Mouse (Mus musculus) embryonic facial prominence, embryonic 11.5 days (tissue): Measurements from ENCODE around the gene Selenop. TPM values are rescaled to one million over a fixed set of nuclear protein-coding genes. Genes with fewer than 3 reads are reported as not detected.
"Not testable (repeated sequence)": the region's sequence is repeated elsewhere in the genome, so short reads cannot be mapped to it uniquely, and the experiment has no call there.

Source experiments
- ATAC-seq: fragments of 200-750 bp; cut with Nextera tagmentation; replicated peaks from 2 replicates; pipeline ENCODE4 v1.8.0; 2017; ENCODE audit warnings: low read depth; ENCODE audit not compliant: insufficient number of reproducible peaks, low FRiP score, low TSS enrichment
- DNase-seq: peaks from one replicate; pipeline ENCODE4 v3.0.0-alpha.2; 2015; ENCODE audit warnings: low spot score
- H3K27ac ChIP-seq: fragments of 300-500 bp; sonication (generic); replicated peaks from 2 replicates; pipeline ENCODE4 v1.5.1; 2014; ENCODE audit warnings: mild to moderate bottlenecking, low read depth, low read length, control low read depth
- H3K27me3 ChIP-seq: fragments of 300-500 bp; sonication (generic); 2 replicates; pipeline ENCODE4 v1.6.1; 2014; ENCODE audit warnings: mild to moderate bottlenecking, low read length, moderate library complexity, mixed read lengths; ENCODE audit not compliant: control insufficient read depth, insufficient read depth
- H3K36me3 ChIP-seq: fragments of 300-500 bp; sonication (generic); replicated peaks from 2 replicates; pipeline ENCODE4 v1.6.1; 2014; ENCODE audit warnings: low read depth, mild to moderate bottlenecking, low read length, moderate library complexity, mixed read lengths; ENCODE audit not compliant: control insufficient read depth, insufficient read depth
- H3K4me1 ChIP-seq: fragments of 300-500 bp; sonication (generic); 2 replicates; pipeline ENCODE4 v1.6.1; 2014; ENCODE audit warnings: low read length, mixed read lengths; ENCODE audit not compliant: control insufficient read depth, insufficient read depth
- H3K4me2 ChIP-seq: fragments of 300-500 bp; sonication (generic); 2 replicates; pipeline ENCODE4 v1.6.1; 2014; ENCODE audit warnings: low read depth, mild to moderate bottlenecking, control low read depth, low read length, moderate library complexity
- H3K4me3 ChIP-seq: fragments of 300-500 bp; sonication (generic); 2 replicates; pipeline ENCODE4 v1.5.1; 2014; ENCODE audit warnings: low read depth, low read length, control low read depth
- H3K9ac ChIP-seq: fragments of 300-500 bp; sonication (generic); replicated peaks from 2 replicates; pipeline ENCODE4 v1.6.1; 2014; ENCODE audit warnings: mild to moderate bottlenecking, control low read depth, low read length
- H3K9me3 ChIP-seq: fragments of 300-500 bp; sonication (generic); replicated peaks from 2 replicates; pipeline ENCODE4 v1.6.1; 2016; ENCODE audit warnings: mild to moderate bottlenecking, low read length, inconsistent platforms, mixed read lengths; ENCODE audit not compliant: control insufficient read depth
- WGBS: fragments of 180-500 bp; shearing (Covaris S2); extraction: QIAGEN DNeasy Blood & Tissue Kit; methylation state at CpG from one replicate; pipeline ENCODE4 v1.1.7; 2014; 5-methylcytosine and 5-hydroxymethylcytosine counted together
- polyA plus RNA-seq: library from polyadenylated mRNA; unstranded; fragments of >200 nt; fragmentation: Nextera tagmentation; extraction: Ambion mirVana; gene quantifications from 2 replicates; pipeline ENCODE4 v1.2.1, GENCODE M21; 2014

The Selenop gene
- polyA plus RNA-seq, 1 experiment from 2014 or later: 101 TPM

DNA sequence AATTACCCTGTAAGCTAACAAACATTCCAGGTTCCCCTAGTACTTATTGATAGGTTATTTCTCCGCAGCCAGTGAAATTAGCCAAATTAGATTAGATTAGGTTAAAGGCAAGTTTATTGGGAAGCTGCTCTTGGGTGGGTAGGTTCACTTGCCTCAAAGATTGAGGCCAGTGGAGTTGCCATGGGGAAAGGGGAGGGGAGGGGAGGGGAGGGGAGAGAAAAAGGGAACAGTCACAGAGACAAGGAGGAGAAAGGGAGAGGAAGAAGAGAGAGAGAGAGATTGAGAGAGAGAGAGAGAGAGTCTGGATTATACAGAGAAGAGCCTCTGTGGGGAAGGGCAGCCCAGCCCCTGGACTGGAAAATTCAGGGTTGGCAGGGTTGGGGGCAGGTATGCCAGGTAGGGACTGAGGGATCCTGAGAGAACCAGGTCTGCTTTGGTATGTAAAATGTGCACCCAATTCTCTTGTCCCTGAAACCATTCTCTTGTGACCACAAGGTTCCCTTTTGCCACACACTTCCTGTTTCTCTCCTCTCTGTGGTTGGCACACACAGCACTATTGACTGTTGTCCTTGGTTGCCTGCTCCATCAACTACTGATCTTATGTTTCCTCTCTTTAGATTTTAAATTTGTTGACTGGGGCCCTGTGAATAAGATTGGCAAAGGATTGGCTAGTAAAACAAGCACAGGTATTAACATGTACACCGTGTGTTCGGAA is 34.4 kb upstream of the Selenop start:
- no peak for ATAC-seq
- 82% methylated on average over 3 of the region's 3 CpGs for WGBS
- no peak for DNase-seq

DNA sequence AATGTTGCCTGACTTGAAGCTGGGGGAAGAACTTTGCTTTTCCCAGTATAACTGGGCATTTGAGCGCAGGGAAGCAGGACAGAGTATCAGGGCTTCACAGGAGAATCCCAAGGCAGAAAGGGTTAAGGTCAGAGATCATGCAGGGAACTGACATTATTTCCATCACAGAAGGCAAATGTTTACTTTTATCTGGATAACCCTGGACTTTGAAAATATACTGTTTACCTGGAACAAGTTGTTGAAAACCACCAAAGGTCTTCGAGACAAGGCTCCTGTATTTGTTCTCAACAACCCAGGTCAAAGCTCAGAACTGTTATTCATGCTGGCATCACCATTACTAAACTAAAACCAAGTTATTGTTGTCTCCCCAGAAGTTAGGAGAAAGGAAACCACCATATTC is 32.0 kb upstream of the Selenop start:
- Histone ChIP-seq H3K27ac (no peak overlapping the region), H3K4me3 (no peak overlapping the region), H3K9me3 (no peaks in the 10 kb centered on the region), H3K4me1 (no peaks in the 10 kb centered on the region), H3K36me3 (no peaks in the 10 kb centered on the region), H3K9ac (no peak overlapping the region), H3K27me3 (no peaks in the 10 kb centered on the region), H3K4me2 (no peak overlapping the region)
- DNase-seq (no peak), ATAC-seq (no peak)
- 77% methylated on average over 2 of the region's 2 CpGs for WGBS

More for the DNA sequence above, 34.4 kb upstream of the Selenop start:
- Histone ChIP-seq H3K4me2 (no peak overlapping the region), H3K4me3 (no peak overlapping the region), H3K4me1 (no peaks in the 10 kb centered on the region), H3K9ac (no peak overlapping the region), H3K27me3 (no peaks in the 10 kb centered on the region), H3K27ac (no peak overlapping the region), H3K36me3 (no peaks in the 10 kb centered on the region), H3K9me3 (no peaks in the 10 kb centered on the region)

DNA sequence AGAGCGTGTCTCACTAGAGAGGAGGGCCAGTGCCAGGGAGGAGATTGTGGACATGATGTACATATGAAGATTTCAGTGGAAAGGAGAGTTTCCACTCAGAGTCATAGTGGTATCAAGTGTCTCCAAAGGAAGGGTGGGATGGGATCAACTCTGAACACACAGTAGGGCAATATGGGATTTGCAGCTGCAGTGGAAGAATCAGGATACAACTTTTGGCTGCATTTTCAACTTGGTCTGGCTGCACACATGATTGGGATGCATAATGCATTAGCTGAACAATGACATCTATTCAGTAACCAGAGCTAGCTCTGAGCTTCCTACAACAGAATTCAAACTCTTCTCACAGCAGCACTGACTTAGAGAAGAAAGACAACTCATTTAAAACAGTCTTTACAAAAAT is 30.4 kb upstream of the Selenop start:
- H3K27me3 ChIP-seq: no peaks in the 10 kb centered on the region
- no peaks in the 10 kb centered on the region for H3K4me1 ChIP-seq
- H3K27ac ChIP-seq: no peak overlapping the region
- ATAC-seq: no peak
- no peaks in the 10 kb centered on the region for H3K9me3 ChIP-seq
- H3K36me3 ChIP-seq: no peaks in the 10 kb centered on the region
- no peak overlapping the region for H3K9ac ChIP-seq
- no peak overlapping the region for H3K4me3 ChIP-seq
- DNase-seq: no peak
- WGBS: 76% methylated on average over 1 of the region's 1 CpGs
- no peak overlapping the region for H3K4me2 ChIP-seq

DNA sequence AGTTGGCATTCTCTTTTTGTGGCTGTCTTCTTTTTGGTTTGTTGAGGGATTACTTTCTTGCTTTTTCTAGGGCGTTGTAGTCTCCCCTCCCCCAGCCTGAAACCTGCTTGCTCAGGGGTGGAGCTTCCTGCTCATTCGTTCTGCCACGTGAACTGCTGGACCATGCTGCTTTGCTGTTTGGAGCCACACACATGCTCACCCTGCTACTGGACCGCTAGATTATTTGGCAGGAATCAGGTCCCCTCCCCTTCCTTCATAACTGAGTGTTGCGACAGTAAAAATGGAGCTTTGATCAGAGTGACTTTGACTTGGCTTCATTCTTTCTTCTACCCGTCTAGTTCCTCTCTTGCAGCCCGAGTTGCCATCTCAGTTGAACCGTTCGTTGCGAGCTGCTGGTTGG is 23.3 kb upstream of the Selenop start:
- H3K27me3 ChIP-seq, ATAC-seq, H3K4me3 ChIP-seq, H3K9ac ChIP-seq, H3K27ac ChIP-seq, H3K36me3 ChIP-seq, H3K9me3 ChIP-seq, H3K4me1 ChIP-seq, H3K4me2 ChIP-seq, DNase-seq: not testable (repeated sequence)
- 84% methylated on average over 10 of the region's 10 CpGs for WGBS

DNA sequence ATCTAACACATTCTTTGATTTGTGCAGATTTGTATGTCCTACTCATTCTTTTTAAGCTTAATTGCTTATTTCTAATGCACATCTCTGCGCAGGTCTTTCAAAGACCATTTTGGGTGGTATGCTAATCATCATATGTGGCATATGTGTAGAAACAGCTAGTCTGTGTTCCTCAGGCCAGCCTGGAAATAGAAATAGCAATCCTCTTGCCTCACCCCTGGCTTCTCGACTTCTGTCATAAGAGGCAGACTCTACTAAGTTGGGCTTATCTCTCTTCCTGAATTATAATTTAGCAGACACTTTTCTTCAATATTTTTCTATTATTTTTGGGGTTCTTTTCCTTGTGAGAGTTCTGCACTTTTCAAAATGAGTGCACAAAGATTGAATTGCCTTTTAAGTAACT is 17.7 kb upstream of the Selenop start:
- Histone ChIP-seq H3K36me3 (no peaks in the 10 kb centered on the region), H3K4me2 (no peak overlapping the region), H3K4me1 (no peaks in the 10 kb centered on the region), H3K9ac (no peak overlapping the region), H3K9me3 (no peaks in the 10 kb centered on the region), H3K4me3 (no peak overlapping the region), H3K27me3 (no peaks in the 10 kb centered on the region), H3K27ac (no peak overlapping the region)
- ATAC-seq (no peak), DNase-seq (no peak)
- WGBS: 75% methylated on average over 2 of the region's 2 CpGs

DNA sequence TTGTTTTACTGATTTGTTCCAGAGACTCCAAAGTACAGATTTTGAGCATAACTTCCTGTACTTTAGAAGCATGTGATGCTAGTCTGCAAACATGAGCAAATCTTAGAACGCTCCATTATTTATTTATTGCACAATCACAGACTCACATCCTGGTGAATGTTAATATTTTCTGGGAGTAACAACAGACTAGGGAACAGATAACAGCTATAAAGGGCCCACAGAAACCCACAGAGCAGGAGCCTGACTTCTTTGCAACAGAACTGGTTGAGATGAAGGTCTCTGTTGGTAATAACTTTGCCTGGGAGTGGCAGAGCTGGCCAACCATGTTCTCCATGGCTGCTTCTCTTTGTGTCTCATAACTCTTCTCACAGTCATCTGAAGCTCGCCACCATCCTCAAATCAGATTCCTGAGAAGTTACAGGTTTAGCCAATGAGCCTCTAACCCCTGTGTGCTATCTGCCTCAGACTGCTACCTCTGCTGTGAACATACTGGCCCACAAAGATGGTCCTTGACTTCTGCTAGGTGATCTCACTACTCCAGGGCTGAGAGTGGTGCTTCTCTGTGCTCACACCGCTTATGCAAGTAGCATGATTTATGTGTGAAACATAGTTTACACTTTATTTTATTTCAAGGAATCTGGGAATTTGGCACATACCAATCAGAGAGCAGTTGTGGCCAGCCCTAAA is 17.2 kb upstream of the Selenop start:
- no peak overlapping the region for H3K27ac ChIP-seq
- no peaks in the 10 kb centered on the region for H3K4me1 ChIP-seq
- no peak overlapping the region for H3K4me2 ChIP-seq
- H3K4me3 ChIP-seq: no peak overlapping the region
- H3K36me3 ChIP-seq: no peaks in the 10 kb centered on the region
- H3K27me3 ChIP-seq: no peaks in the 10 kb centered on the region
- DNase-seq: no peak
- no peaks in the 10 kb centered on the region for H3K9me3 ChIP-seq
- 88% methylated on average over 3 of the region's 3 CpGs for WGBS
- ATAC-seq: no peak
- no peak overlapping the region for H3K9ac ChIP-seq

DNA sequence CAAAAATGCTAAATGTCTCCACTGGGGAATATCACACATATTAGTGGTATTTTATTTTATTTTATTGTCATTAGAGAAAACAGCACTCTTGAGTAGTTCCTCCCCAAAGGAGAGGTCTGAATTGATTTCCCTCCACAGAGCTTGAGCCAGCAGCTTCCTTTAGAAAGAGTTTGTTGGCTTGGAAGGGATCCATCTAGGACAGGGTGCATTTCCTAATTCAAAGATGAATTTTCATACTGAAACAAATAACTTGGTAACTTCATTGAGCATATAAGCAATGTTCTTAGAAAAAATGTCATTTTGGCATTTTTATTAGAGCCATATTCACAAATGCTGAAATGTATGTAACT is 16.7 kb upstream of the Selenop start:
- H3K27ac ChIP-seq: no peak overlapping the region
- ATAC-seq: no peak
- H3K27me3 ChIP-seq: no peaks in the 10 kb centered on the region
- no peak overlapping the region for H3K4me2 ChIP-seq
- H3K9ac ChIP-seq: no peak overlapping the region
- no peaks in the 10 kb centered on the region for H3K36me3 ChIP-seq
- H3K4me1 ChIP-seq: no peaks in the 10 kb centered on the region
- no peaks in the 10 kb centered on the region for H3K9me3 ChIP-seq
- H3K4me3 ChIP-seq: no peak overlapping the region
- DNase-seq: no peak

DNA sequence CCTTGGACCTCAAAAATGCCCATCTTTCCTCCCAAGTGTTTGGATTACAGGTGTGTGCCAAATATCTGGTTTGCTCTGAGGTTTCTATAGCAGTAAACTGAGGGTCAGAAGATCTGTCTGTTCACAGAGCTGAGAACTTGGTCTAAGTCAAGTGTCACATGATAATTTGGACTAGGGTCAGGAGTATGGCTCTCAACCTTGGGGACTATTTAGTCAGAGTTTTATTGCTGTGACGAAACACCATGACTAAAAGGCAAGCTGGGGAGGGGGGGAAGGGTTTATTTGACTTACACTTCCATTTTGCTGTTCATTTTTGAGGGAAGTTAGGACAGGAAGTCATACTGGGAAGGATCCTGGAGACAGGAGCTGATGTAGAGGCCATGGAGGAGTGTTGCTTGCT is 9.3 kb upstream of the Selenop start:
- Histone ChIP-seq H3K27me3 (no peaks in the 10 kb centered on the region), H3K9ac (no peak overlapping the region), H3K4me2 (no peak overlapping the region), H3K4me1 (no peaks in the 10 kb centered on the region), H3K36me3 (no peaks in the 10 kb centered on the region), H3K27ac (no peak overlapping the region), H3K9me3 (no peaks in the 10 kb centered on the region), H3K4me3 (no peak overlapping the region)
- DNase-seq (no peak), ATAC-seq (no peak)
- 80% methylated on average over 1 of the region's 1 CpGs for WGBS
